Comparison of ENCODE assay signal across 16 mouse cellular contexts in genomic region chr9:34969881-34970490, GRCm38 (mm10).
"Had no signal": no experiment of that assay in that cellular context is flagged by ENCODE, and none has a peak within 500 bp of the region (broad histone marks: within the 10 kb centered on the region; RNA-seq: fewer than 3 reads in every experiment).

No protein-coding gene starts in this region.

- H3K9me3 ChIP-seq: limb, embryonic 13.5 days; midbrain, embryonic 10.5 days; neural tube, embryonic 12.5 days; stomach, embryonic 15.5 days had no signal

- DNase-seq: kidney, adult 8-10 months; kidney, postnatal 36 days; left cerebral cortex, postnatal 4 days; lung, adult 18-20 months; lung, postnatal 36 days; midbrain, embryonic 14.5 days; retina, postnatal 1 day; thymus, adult 2 months; thymus, postnatal 25 days had no signal

- H3K36me3 ChIP-seq: limb, embryonic 13.5 days; midbrain, embryonic 10.5 days; neural tube, embryonic 12.5 days; stomach, embryonic 15.5 days had no signal

- H3K27me3 ChIP-seq: neural tube, embryonic 12.5 days; stomach, embryonic 15.5 days had no signal

- ATAC-seq: lung, postnatal 0 days had no signal

- H3K9ac ChIP-seq: limb, embryonic 13.5 days; liver, embryonic 14.5 days; neural tube, embryonic 12.5 days; stomach, embryonic 15.5 days had no signal

- H3K4me3 ChIP-seq: limb, embryonic 13.5 days; midbrain, embryonic 10.5 days; neural tube, embryonic 12.5 days; stomach, embryonic 15.5 days had no signal

- H3K4me2 ChIP-seq: limb, embryonic 13.5 days; neural tube, embryonic 12.5 days; stomach, embryonic 15.5 days had no signal

- H3K4me1 ChIP-seq: stomach, embryonic 15.5 days had no signal

- H3K27ac ChIP-seq: kidney, postnatal 0 days; limb, embryonic 13.5 days; liver, embryonic 14.5 days; midbrain, embryonic 10.5 days; neural tube, embryonic 12.5 days; stomach, embryonic 15.5 days had no signal
